Mouse (Mus musculus): Measurements from ENCODE around the gene Ptprm. TPM values are rescaled to one million over a fixed set of nuclear protein-coding genes. Genes with fewer than 3 reads are reported as not detected.

The Ptprm gene
- polyA plus RNA-seq, 1 experiment = 4.4 TPM

DNA sequence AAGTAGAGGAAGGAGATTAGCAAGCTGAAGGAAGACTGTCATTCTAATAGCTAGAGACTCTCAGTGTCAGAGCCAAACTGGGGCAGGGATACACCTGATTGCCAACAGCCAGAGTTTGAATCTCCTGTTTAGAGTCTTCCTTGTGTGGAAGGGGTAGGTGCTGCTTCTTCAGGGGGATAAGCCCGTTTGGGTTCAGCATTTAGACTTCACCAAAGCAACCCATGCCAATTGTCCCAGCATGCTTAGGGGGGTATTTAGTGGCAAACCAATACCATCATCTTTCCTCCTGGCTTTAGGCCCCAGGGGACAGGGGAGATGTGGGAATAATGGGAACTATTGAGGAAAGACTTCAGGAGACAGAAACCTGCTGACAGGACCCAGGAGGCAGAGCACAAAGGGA, 460.1 kb downstream of the Ptprm start:
- H3K27ac ChIP-seq (ENCODE audit: control insufficient read depth, insufficient read depth, low read length) = no peak overlapping the region
- H3K27me3 ChIP-seq (ENCODE audit: control insufficient read depth, insufficient read depth, low read length) = no peaks in the 10 kb centered on the region
- no peak overlapping the region for H3K4me3 ChIP-seq (ENCODE audit: control insufficient read depth, insufficient read depth, low read length)
- H3K36me3 ChIP-seq (ENCODE audit: control insufficient read depth, insufficient read depth, low read length) = no peaks in the 10 kb centered on the region
- no peak for TF ChIP-seq POLR2A (IDR thresholded peaks at IDR 0.05; ENCODE audit: control insufficient read depth, extremely low read depth, insufficient read depth, low read length, poor library complexity)
- TF ChIP-seq CTCF (IDR thresholded peaks at IDR 0.05; ENCODE audit: borderline replicate concordance, control insufficient read depth, extremely low read depth, insufficient read depth, low read length, poor library complexity) = no peak
- H3K4me1 ChIP-seq (replicated peaks; ENCODE audit: control insufficient read depth, insufficient read depth, low read length) = no peaks in the 10 kb centered on the region
- DNase-seq = no peak
- WGBS = 84% methylated on average over 1 of the region's 1 CpGs

- Histone ChIP-seq H3K4me1 (replicated peaks; ENCODE audit: control insufficient read depth, insufficient read depth, low read length) (no peaks in the 10 kb centered on the region), H3K27ac (ENCODE audit: control insufficient read depth, insufficient read depth, low read length) (no peak overlapping the region), H3K4me3 (ENCODE audit: control insufficient read depth, insufficient read depth, low read length) (no peak overlapping the region), H3K36me3 (ENCODE audit: control insufficient read depth, insufficient read depth, low read length) (no peaks in the 10 kb centered on the region), H3K27me3 (ENCODE audit: control insufficient read depth, insufficient read depth, low read length) (no peaks in the 10 kb centered on the region)
- TF ChIP-seq CTCF (IDR thresholded peaks at IDR 0.05; ENCODE audit: borderline replicate concordance, control insufficient read depth, extremely low read depth, insufficient read depth, low read length, poor library complexity) (no peak), POLR2A (IDR thresholded peaks at IDR 0.05; ENCODE audit: control insufficient read depth, extremely low read depth, insufficient read depth, low read length, poor library complexity) (no peak)
- WGBS = 97% methylated on average over 6 of the region's 6 CpGs
- DNase-seq = no peak
These were observed 462.3 kb downstream of the Ptprm start for GRCm38 (mm10) chr17:66891916-66892315.

DNA sequence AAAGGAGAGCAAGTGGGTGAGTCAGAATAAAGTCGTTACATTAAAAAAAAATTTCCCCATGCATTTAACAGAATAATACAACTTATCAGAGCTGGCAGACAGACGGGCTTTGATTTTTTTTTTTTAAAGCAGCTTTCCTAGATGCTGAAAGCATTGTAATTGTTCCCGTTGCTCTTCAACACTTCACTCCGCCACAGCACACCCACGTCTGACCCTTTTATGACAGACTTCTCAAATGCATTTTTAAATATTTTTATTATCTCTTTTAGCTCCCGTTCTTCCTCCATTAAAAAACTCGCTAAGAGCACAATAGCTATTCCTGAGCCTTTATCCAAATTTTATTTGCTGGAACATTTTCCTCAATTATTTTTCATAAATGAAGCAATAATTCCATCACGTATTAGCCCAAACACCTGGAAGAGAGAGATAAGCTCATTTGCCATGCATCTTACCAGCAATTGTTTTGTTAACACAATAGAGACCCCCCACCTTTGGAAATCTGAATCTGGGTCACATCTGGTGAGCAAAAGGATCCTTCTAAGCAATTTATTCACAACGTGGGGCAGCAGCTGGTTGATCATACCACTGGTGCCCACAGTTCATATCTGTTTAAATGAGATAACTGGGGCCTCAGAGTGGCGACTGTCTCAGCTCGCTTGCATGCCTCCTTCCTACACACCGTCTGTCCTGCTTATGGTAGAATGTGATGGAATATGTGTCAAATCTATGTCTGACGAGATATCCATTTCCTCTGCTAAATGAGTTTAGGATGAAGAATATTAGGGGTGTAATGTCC, 463.0 kb downstream of the Ptprm start:
- Histone ChIP-seq H3K27ac (ENCODE audit: control insufficient read depth, insufficient read depth, low read length) (no peak overlapping the region), H3K4me3 (ENCODE audit: control insufficient read depth, insufficient read depth, low read length) (no peak overlapping the region), H3K4me1 (replicated peaks; ENCODE audit: control insufficient read depth, insufficient read depth, low read length) (no peaks in the 10 kb centered on the region), H3K27me3 (ENCODE audit: control insufficient read depth, insufficient read depth, low read length) (no peaks in the 10 kb centered on the region), H3K36me3 (ENCODE audit: control insufficient read depth, insufficient read depth, low read length) (no peaks in the 10 kb centered on the region)
- WGBS = 88% methylated on average over 13 of the region's 13 CpGs
- TF ChIP-seq POLR2A (IDR thresholded peaks at IDR 0.05; ENCODE audit: control insufficient read depth, extremely low read depth, insufficient read depth, low read length, poor library complexity) = no peak
- no peak for TF ChIP-seq CTCF (IDR thresholded peaks at IDR 0.05; ENCODE audit: borderline replicate concordance, control insufficient read depth, extremely low read depth, insufficient read depth, low read length, poor library complexity)
- no peak for DNase-seq

DNA sequence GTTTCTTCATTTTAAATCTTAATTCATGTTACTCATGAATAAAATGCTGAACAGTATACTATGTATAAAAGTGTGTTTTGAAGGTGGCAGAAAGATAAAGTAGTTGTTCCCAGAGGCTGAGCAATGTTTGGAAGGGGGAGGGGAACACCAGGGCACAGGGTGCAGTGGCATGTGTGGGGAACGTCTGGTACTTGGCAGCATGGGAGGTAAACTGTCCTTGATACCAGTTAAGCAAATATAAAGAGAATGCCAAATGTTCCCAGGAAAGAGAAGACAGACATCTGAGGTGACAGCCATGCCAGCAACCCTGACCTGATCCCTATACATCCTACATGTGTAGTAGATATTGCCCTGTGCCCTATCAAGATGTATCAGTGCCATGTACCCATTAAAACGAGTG, 472.0 kb downstream of the Ptprm start:
- no peak overlapping the region for H3K27ac ChIP-seq (ENCODE audit: control insufficient read depth, insufficient read depth, low read length)
- H3K4me3 ChIP-seq (ENCODE audit: control insufficient read depth, insufficient read depth, low read length) = no peak overlapping the region
- no peaks in the 10 kb centered on the region for H3K4me1 ChIP-seq (replicated peaks; ENCODE audit: control insufficient read depth, insufficient read depth, low read length)
- no peaks in the 10 kb centered on the region for H3K36me3 ChIP-seq (ENCODE audit: control insufficient read depth, insufficient read depth, low read length)
- 93% methylated on average over 2 of the region's 2 CpGs for WGBS
- no peaks in the 10 kb centered on the region for H3K27me3 ChIP-seq (ENCODE audit: control insufficient read depth, insufficient read depth, low read length)
- TF ChIP-seq CTCF (IDR thresholded peaks at IDR 0.05; ENCODE audit: borderline replicate concordance, control insufficient read depth, extremely low read depth, insufficient read depth, low read length, poor library complexity) (no peak), POLR2A (IDR thresholded peaks at IDR 0.05; ENCODE audit: control insufficient read depth, extremely low read depth, insufficient read depth, low read length, poor library complexity) (no peak)
- no peak for DNase-seq

- no peak for DNase-seq
- Histone ChIP-seq H3K4me3 (ENCODE audit: control insufficient read depth, insufficient read depth, low read length) (no peak overlapping the region), H3K36me3 (ENCODE audit: control insufficient read depth, insufficient read depth, low read length) (no peaks in the 10 kb centered on the region), H3K27me3 (ENCODE audit: control insufficient read depth, insufficient read depth, low read length) (no peaks in the 10 kb centered on the region), H3K27ac (ENCODE audit: control insufficient read depth, insufficient read depth, low read length) (no peak overlapping the region), H3K4me1 (replicated peaks; ENCODE audit: control insufficient read depth, insufficient read depth, low read length) (no peaks in the 10 kb centered on the region)
- TF ChIP-seq POLR2A (IDR thresholded peaks at IDR 0.05; ENCODE audit: control insufficient read depth, extremely low read depth, insufficient read depth, low read length, poor library complexity) (no peak), CTCF (IDR thresholded peaks at IDR 0.05; ENCODE audit: borderline replicate concordance, control insufficient read depth, extremely low read depth, insufficient read depth, low read length, poor library complexity) (no peak)
- 90% methylated on average over 9 of the region's 9 CpGs for WGBS
These were observed 473.1 kb downstream of the Ptprm start for GRCm38 (mm10) chr17:66880969-66881701.

DNA sequence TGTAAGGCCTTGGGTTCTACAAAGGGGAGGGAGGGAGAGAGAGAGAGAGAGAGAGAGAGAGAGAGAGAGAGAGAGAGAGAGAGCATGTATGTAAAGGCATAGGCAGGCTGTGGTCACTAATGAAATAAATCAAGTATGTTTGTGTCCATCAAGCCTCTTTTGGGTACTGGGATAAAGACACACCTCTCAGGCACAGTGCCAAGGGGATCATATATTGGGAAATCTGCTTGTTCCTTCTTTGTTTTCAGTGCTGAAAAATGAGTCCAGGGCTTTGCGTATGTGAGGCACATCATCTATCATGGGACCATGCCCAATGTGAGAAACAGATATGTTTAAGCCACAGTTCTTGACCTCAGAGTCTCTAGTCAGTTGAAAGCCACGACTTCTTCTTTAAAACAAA, 475.1 kb downstream of the Ptprm start:
- no peak overlapping the region for H3K4me3 ChIP-seq (ENCODE audit: control insufficient read depth, insufficient read depth, low read length)
- DNase-seq = no peak
- no peaks in the 10 kb centered on the region for H3K27me3 ChIP-seq (ENCODE audit: control insufficient read depth, insufficient read depth, low read length)
- no peak overlapping the region for H3K27ac ChIP-seq (ENCODE audit: control insufficient read depth, insufficient read depth, low read length)
- TF ChIP-seq POLR2A (IDR thresholded peaks at IDR 0.05; ENCODE audit: control insufficient read depth, extremely low read depth, insufficient read depth, low read length, poor library complexity) (no peak), CTCF (IDR thresholded peaks at IDR 0.05; ENCODE audit: borderline replicate concordance, control insufficient read depth, extremely low read depth, insufficient read depth, low read length, poor library complexity) (no peak)
- H3K36me3 ChIP-seq (ENCODE audit: control insufficient read depth, insufficient read depth, low read length) = no peaks in the 10 kb centered on the region
- 48% methylated on average over 2 of the region's 2 CpGs for WGBS
- no peaks in the 10 kb centered on the region for H3K4me1 ChIP-seq (replicated peaks; ENCODE audit: control insufficient read depth, insufficient read depth, low read length)

All from thymus, adult 2 months (tissue).